Mouse (Mus musculus): ENCODE measurements around the gene Pabpc1l.

DNA sequence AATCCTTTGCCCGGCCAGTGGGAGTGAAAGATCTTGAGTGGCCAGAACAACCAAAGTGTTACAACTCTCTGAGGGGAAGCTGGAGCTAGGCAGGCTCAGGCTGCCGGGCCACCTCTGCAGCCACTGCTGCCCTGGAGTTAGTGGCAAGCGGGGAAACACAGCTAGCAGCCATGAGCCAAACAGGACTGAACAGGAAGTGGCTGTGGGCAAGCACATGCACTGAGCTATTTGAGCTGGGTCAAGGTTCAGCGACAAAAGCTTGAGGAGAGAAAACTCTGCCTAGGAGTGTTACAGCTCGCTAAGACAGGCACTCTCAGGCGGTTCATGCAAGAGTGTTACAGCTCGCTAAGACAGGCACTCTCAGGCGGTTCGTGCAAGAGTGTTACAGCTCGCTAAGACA, 18.3 kb upstream of the Pabpc1l start:
- TF ChIP-seq UBTF (IDR thresholded peaks at IDR 0.05; ENCODE audit: low read depth, low read length): no peak
- no peak for TF ChIP-seq CTCF (conservative IDR thresholded peaks at IDR 0.05 in 1 of 2, IDR thresholded peaks at IDR 0.05 in 1 of 2; ENCODE audit: low read depth in 2 of 2, low read length in 2 of 2)

Measured in CH12.LX (cell line).